Mouse (Mus musculus) hindbrain, embryonic 13.5 days (tissue): ENCODE measurements around the gene Mgat2. TPM values are rescaled to one million over a fixed set of nuclear protein-coding genes. Genes with fewer than 3 reads are reported as not detected.

ENCODE experiments used
- ATAC-seq: fragments of 200-750 bp; cut with Nextera tagmentation; 2 replicates; pipeline ENCODE4 v1.8.0; 2017; ENCODE audit warnings: moderate TSS enrichment; ENCODE audit not compliant: low FRiP score
- H3K27ac ChIP-seq: fragments of 300-500 bp; sonication (generic); 2 replicates; pipeline ENCODE4 v1.5.1; 2015; ENCODE audit warnings: inconsistent platforms, mild to moderate bottlenecking, moderate library complexity
- H3K27me3 ChIP-seq: fragments of 300-500 bp; sonication (generic); 2 replicates; pipeline ENCODE4 v1.6.1; 2015; ENCODE audit warnings: mild to moderate bottlenecking, inconsistent platforms
- H3K36me3 ChIP-seq: fragments of 300-500 bp; sonication (generic); 2 replicates; pipeline ENCODE4 v1.6.1; 2015; ENCODE audit warnings: mild to moderate bottlenecking, inconsistent platforms
- H3K4me1 ChIP-seq: fragments of 300-500 bp; sonication (generic); replicated peaks from 2 replicates; pipeline ENCODE4 v1.6.1; 2015; ENCODE audit warnings: inconsistent platforms
- H3K4me2 ChIP-seq: fragments of 300-500 bp; sonication (generic); 2 replicates; pipeline ENCODE4 v1.6.1; 2015; ENCODE audit warnings: inconsistent platforms, mild to moderate bottlenecking, moderate library complexity
- H3K4me3 ChIP-seq: fragments of 300-500 bp; sonication (generic); 2 replicates; pipeline ENCODE4 v1.5.1; 2015; ENCODE audit warnings: mild to moderate bottlenecking, inconsistent platforms
- H3K9ac ChIP-seq: fragments of 300-500 bp; sonication (generic); 2 replicates; pipeline ENCODE4 v1.6.1; 2015; ENCODE audit warnings: mild to moderate bottlenecking, inconsistent platforms
- H3K9me3 ChIP-seq: fragments of 300-500 bp; sonication (generic); 2 replicates; pipeline ENCODE4 v1.6.1; 2016; ENCODE audit warnings: inconsistent platforms
- WGBS: fragments of 180-500 bp; shearing (Covaris S2); methylation state at CpG from one replicate; pipeline ENCODE4 v1.1.7; 2015; 5-methylcytosine and 5-hydroxymethylcytosine counted together
- polyA plus RNA-seq: library from polyadenylated mRNA; unstranded; fragments of >200 nt; fragmentation: Nextera tagmentation; extraction: Ambion mirVana; gene quantifications from 2 replicates; pipeline ENCODE4 v1.2.1, GENCODE M21; 2015

Mgat2 gene
- polyA plus RNA-seq, 1 experiment from 2014 or later, result 34.1 TPM

DNA sequence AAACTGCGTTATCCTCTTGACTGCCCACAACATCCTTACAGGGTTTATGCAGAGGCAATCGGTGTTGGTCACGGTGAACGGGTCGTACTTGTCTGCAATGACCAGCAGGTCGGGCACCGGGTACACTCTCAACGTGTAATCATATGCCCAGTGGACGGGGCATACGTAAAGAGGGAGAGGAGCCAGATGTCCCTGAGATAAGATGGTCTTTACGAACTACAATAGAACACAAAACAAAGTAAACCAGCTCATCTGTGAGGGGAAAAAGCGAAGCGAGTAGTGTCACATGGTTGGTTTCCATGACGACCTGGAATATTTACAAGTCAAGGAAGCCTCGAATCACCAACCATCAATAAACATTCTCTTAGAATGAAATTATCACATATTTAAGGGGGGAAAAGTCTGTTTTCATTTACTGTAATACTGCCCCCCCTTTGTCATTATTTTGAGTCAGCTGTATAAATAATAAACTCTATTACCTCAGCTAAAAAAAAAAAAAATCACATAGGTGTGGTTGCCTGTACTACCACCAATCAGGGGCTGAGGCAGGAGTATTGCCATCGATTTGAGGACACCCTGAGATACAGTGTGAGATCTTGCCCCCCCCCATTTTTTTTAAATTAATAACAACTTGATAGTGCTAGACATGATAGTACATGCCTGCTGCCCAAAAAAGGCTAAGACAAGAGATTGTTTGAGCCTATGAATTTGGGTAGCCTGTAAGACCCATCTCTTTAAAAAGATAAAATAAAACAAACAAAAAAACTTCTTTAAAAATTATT, 20.3 kb downstream of the Mgat2 start, which contains the start of gene Gm49384:
Gene Gm49384, minus strand, starts transcription at position 216 of the 782 bp plus-strand sequence.
- Histone ChIP-seq H3K27ac (no peak within 1 kb of the TSS), H3K4me2 (peak within 1 kb of the TSS; percentile 30; the same call in 1 of the 2 replicates), H3K9ac (no peak within 1 kb of the TSS), H3K4me3 (0 out of 2 replicates have a peak within 1 kb of the TSS, but pooled peaks have one; percentile 9), H3K4me1 (peaks cover 6% of the 10 kb centered on the region), H3K27me3 (no peaks in the 10 kb centered on the region), H3K9me3 (no peaks in the 10 kb centered on the region), H3K36me3 (peaks cover 18% of the 10 kb centered on the region; the same call in 1 of the 2 replicates)
- ATAC-seq, result no peak
- 62% methylated on average over 16 of the region's 16 CpGs for WGBS

DNA sequence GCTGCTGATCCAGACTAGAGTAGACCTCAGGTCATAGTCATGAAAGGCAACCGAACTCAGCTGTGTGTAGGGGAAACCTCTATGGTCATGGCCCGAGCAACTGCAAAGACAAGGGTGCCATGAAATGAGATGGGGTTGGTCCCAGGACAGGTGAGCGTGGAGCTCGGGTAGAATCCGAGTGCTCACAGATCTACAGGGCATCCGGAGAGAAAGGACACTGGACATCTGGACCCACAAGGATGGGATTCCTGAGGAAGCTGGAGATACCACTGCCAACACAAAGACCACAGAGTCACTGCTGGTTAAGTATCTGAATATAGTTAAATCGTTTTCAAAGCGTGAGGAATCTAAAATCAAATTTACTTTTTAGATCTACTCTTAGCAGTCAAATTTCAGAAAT, 23.4 kb downstream of the Mgat2 start:
- Histone ChIP-seq H3K27ac (no peak overlapping the region), H3K9ac (no peak overlapping the region), H3K36me3 (peaks cover 2% of the 10 kb centered on the region; the same call in 1 of the 2 replicates), H3K4me1 (peaks cover 4% of the 10 kb centered on the region; the same call in 1 of the 2 replicates), H3K9me3 (no peaks in the 10 kb centered on the region), H3K27me3 (no peaks in the 10 kb centered on the region), H3K4me2 (no peak overlapping the region), H3K4me3 (no peak overlapping the region)
- ATAC-seq, result no peak
- WGBS, result 97% methylated on average over 8 of the region's 8 CpGs

DNA sequence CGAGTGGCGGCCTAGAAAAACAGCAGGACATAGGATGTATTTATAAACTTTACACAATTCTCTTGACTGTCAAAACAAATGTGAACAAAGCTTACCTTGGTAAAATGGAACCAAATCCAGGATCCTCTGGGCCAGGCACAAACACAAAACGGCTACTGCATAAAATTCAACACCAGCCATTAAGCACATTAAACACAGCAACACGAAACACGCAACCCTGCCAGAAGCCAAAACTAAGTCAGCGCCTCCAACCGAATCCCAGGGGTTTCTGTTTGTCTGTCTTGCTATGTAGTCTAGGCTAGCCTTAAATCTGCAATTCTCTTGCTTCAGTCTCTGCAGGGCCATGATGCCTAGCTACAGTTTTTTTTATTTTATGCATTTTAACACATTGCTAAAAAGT, 24.0 kb downstream of the Mgat2 start:
- no peak for ATAC-seq
- no peaks in the 10 kb centered on the region for H3K36me3 ChIP-seq
- H3K4me1 ChIP-seq, result peaks cover 4% of the 10 kb centered on the region; the same call in 1 of the 2 replicates
- H3K27me3 ChIP-seq, result no peaks in the 10 kb centered on the region
- H3K4me2 ChIP-seq, result no peak overlapping the region
- no peak overlapping the region for H3K4me3 ChIP-seq
- H3K9me3 ChIP-seq, result no peaks in the 10 kb centered on the region
- WGBS, result 94% methylated on average over 7 of the region's 7 CpGs
- no peak overlapping the region for H3K9ac ChIP-seq
- no peak overlapping the region for H3K27ac ChIP-seq

DNA sequence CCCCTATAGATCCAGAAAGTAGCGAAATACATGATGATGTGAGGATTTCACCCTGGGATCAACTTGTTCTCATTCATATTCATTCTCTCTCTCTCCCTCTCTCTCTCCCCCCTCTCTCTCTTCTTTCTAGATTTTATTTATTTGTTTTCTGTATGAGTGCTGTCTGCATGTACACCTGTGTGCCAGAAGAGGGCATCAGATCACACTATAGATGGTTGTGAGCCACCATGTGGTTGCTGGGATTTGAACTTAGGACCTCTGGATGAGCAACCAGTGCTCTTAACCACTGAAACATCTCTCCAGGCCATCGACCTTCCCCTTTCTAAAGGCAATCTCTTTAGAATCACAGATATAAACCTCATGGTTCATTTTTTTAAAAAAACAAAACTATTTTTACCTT, 24.6 kb downstream of the Mgat2 start:
- ATAC-seq, result no peak
- peaks cover 4% of the 10 kb centered on the region; the same call in 1 of the 2 replicates for H3K4me1 ChIP-seq
- H3K36me3 ChIP-seq, result no peaks in the 10 kb centered on the region
- H3K27ac ChIP-seq, result no peak overlapping the region
- 97% methylated on average over 2 of the region's 2 CpGs for WGBS
- no peaks in the 10 kb centered on the region for H3K9me3 ChIP-seq
- no peak overlapping the region for H3K9ac ChIP-seq
- H3K27me3 ChIP-seq, result no peaks in the 10 kb centered on the region
- H3K4me3 ChIP-seq, result no peak overlapping the region
- no peak overlapping the region for H3K4me2 ChIP-seq

DNA sequence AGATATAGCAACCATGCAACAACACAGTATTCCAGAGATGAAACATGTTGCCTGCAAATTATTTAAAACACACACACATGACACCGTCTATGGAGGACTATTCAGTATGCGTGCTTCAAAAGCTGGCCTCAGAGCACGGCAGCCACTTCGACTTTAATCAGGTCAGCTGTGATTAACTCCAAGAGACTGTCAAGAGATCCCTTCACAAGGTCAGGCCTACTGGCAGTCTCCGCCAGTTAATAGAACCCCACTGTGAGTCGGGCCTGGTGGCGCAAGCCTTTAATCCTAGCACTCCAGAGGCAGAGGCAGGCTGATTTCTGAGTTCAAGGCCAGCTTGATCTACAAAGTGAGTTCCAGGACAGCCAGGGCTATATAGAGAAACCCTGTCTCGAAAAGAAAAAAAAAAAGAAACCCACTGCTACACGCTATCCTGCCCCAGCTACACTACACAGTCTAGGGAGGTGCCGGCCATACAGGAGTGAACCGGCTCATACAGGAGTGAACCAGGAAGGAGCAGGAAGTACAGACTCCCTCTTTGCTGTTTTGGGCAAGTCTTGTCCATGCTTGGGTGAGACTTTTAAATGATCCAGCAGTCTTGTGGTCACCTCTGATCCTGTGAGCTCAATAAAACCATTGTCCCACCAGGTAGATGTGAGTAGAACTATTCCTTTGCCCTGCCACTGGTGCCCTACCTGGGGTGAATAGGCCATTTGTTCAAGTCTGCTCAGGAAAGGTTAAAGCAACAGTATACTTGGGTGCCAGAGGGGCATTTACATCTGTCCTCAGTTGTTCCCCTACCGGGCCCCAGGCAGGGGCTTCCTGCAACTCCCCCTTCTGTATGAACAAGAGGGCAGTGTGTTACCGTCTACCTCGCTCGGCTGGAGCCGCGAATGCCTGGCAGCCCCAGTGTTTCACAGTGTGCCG, 26.4 kb downstream of the Mgat2 start:
- no peak for ATAC-seq
- H3K36me3 ChIP-seq, result no peaks in the 10 kb centered on the region
- 89% methylated on average over 18 of the region's 18 CpGs for WGBS

DNA sequence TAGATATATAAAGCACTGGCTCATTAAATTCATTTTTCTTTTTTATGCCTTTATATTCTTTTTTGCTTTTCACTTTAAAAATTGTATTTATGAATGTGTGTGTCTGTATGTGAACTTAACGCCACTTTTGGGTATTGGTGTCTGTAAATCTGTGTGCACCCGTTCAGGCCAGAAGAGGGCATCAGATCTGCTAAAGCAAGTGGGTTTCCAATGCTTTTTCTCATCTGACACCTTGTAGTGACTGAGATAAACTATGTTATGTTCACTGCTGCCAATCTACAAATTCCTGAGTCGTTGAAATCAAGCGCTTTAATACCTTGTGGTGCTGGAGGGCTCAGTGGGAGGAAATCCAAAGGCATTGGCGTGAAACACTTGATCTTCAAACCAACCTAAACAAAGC, 27.1 kb downstream of the Mgat2 start:
- no peak overlapping the region for H3K4me2 ChIP-seq
- no peak overlapping the region for H3K4me3 ChIP-seq
- no peak for ATAC-seq
- H3K36me3 ChIP-seq, result no peaks in the 10 kb centered on the region
- H3K27ac ChIP-seq, result no peak overlapping the region
- no peak overlapping the region for H3K9ac ChIP-seq
- WGBS, result 88% methylated on average over 5 of the region's 5 CpGs
- no peaks in the 10 kb centered on the region for H3K4me1 ChIP-seq
- H3K9me3 ChIP-seq, result no peaks in the 10 kb centered on the region
- H3K27me3 ChIP-seq, result no peaks in the 10 kb centered on the region

More for the DNA sequence above, 26.4 kb downstream of the Mgat2 start:
- H3K27me3 ChIP-seq, result no peaks in the 10 kb centered on the region
- H3K4me2 ChIP-seq, result no peak overlapping the region
- no peak overlapping the region for H3K9ac ChIP-seq
- no peaks in the 10 kb centered on the region for H3K9me3 ChIP-seq
- H3K27ac ChIP-seq, result no peak overlapping the region
- no peak overlapping the region for H3K4me3 ChIP-seq
- no peaks in the 10 kb centered on the region for H3K4me1 ChIP-seq

DNA sequence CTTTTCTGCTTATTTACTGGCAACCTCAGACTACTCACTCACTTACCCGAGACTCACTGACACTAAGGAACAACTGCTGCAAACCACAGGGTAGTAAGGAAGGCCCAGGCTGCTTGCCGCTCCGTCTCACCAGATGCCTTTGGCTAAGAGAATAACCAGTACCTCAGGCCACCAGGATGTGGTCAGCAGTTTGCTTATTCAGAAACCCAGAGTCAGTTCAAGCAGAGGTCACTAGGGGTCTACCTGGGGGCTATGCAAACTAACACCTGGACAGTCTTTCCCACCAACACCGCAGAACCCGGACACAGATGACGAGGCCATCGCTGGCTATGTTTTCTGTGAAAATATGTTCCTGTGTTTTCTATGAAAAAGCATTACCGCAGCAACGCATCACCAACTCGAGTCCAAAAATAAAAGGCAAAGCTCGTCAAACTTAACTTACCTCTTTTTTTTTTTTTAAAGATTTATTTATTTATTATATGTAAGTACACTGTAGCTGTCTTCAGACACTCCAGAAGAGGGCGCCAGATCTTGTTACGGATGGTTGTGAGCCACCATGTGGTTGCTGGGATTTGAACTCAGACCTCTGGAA, 29.3 kb downstream of the Mgat2 start:
- ATAC-seq, result no peak
- H3K36me3 ChIP-seq, result no peaks in the 10 kb centered on the region
- 94% methylated on average over 13 of the region's 13 CpGs for WGBS

DNA sequence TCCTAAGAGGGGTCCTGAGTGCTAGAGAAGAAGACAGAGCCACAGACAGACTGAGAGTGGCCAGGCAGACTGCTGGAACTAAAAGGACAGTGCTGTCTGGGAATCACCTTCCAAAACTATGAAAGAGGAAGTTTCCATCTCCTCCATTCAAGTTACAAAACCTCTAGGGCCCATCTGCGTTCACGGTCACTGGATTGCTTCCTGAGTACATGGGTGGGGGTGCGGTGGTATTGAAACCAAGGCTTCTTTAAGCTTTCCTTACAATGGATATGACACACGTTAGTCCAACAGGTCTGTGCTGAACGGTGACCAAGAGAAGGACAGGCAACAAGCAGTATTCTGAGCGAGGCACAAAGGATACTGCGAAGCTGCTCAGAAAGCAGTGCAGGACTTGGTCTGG, 30.4 kb downstream of the Mgat2 start:
- no peaks in the 10 kb centered on the region for H3K36me3 ChIP-seq
- no peak overlapping the region for H3K27ac ChIP-seq
- no peak overlapping the region for H3K9ac ChIP-seq
- H3K27me3 ChIP-seq, result no peaks in the 10 kb centered on the region
- no peak overlapping the region for H3K4me2 ChIP-seq
- ATAC-seq, result no peak
- no peaks in the 10 kb centered on the region for H3K4me1 ChIP-seq
- 93% methylated on average over 7 of the region's 7 CpGs for WGBS
- no peaks in the 10 kb centered on the region for H3K9me3 ChIP-seq
- H3K4me3 ChIP-seq, result no peak overlapping the region

More for the DNA sequence above, 29.3 kb downstream of the Mgat2 start:
- no peak overlapping the region for H3K27ac ChIP-seq
- H3K9ac ChIP-seq, result no peak overlapping the region
- no peak overlapping the region for H3K4me2 ChIP-seq
- H3K4me3 ChIP-seq, result no peak overlapping the region
- H3K27me3 ChIP-seq, result no peaks in the 10 kb centered on the region
- H3K4me1 ChIP-seq, result no peaks in the 10 kb centered on the region
- H3K9me3 ChIP-seq, result no peaks in the 10 kb centered on the region

DNA sequence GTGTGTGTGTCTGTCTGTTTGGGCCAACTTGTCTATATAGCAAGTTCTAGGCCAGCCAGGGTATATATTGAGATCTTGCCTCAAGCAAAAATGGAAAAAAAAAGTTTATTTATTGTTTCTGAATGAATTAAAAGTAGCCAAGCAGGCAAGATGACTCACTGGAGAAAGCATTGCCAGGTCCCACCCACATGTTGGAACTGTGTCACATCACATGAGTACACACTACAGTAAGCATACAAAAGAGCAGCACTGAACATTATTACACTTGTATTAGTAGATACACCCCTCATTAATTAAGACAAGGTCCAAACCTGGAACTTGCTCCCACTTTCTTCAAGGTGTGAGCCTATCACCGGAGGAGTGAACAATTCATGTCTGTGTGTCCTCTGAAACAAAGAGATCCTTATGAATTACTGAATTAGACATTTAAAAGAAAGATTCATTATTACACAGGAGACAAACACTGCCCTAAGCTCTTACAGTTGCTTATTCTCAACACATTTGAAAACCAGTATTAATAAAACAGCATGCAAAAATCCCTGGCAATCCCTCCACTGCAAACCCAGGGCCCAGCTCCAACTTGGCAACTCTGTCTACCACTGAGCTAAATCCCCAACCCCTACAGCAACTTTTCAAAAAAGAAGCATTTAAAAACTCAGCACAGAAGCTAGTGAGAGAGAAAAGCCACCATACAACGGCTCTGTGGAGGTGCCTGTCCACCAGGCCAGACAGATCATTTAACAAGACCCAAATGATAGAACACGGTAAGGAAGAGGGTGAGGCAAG, 31.2 kb downstream of the Mgat2 start:
- no peaks in the 10 kb centered on the region for H3K36me3 ChIP-seq

DNA sequence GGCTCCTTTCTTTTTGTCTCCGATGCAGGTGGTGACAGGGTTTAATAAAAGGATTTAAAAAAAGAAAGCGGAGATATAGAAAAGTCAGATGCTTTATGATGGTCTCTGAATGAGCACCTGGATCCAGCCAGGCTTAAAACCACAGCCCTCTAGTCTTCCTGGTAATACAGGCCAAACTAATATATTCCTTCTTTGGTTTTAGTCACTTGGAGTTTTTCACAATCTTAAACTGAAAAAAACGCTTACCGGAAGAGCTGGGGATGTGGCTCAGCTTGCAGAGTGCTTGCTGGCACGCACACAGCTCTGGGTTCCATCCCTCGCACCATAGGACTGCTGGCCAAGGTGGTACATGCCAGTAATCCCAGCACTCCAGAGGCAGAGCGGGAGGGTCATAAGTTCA, 32.6 kb downstream of the Mgat2 start:
- ATAC-seq, result no peak
- H3K4me1 ChIP-seq, result no peaks in the 10 kb centered on the region
- no peaks in the 10 kb centered on the region for H3K9me3 ChIP-seq
- H3K27ac ChIP-seq, result no peak overlapping the region
- H3K27me3 ChIP-seq, result no peaks in the 10 kb centered on the region
- 95% methylated on average over 7 of the region's 7 CpGs for WGBS
- H3K9ac ChIP-seq, result no peak overlapping the region
- no peaks in the 10 kb centered on the region for H3K36me3 ChIP-seq
- no peak overlapping the region for H3K4me3 ChIP-seq
- H3K4me2 ChIP-seq, result no peak overlapping the region

More for the DNA sequence above, 31.2 kb downstream of the Mgat2 start:
- no peak overlapping the region for H3K9ac ChIP-seq
- no peak for ATAC-seq
- WGBS, result 92% methylated on average over 3 of the region's 3 CpGs
- H3K9me3 ChIP-seq, result no peaks in the 10 kb centered on the region
- no peaks in the 10 kb centered on the region for H3K4me1 ChIP-seq
- no peak overlapping the region for H3K4me3 ChIP-seq
- no peak overlapping the region for H3K27ac ChIP-seq
- no peak overlapping the region for H3K4me2 ChIP-seq
- no peaks in the 10 kb centered on the region for H3K27me3 ChIP-seq

DNA sequence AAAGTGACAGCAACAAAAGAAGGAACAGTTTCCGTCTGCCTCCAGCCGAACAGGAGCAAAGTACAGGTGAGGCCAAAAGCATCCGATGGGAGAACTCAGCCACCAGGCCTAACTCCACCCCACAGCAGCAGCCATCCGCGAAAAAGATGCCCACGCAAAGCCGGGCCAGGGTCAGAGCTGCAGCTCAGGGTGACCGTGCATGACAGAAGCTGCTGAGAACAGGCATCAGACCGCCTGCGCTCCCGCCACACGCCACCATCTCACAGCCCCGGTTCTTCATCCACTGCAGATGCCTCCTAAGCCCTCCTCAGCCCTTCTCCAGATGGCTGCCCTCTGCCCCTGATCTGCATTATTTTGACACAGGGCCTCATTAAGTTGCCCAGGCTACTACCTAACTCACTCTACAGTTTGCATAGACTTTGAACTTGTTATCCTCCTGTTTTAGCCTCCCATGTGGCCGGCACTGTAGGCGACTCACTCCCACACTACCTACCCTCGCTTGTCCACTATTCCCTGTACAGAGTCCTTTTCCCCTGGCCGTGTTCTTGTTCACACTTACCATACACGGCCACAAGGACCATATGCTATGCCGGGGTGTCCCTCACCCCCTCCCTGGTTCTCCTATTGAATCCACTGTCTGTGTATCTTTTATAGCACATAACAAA, 36.8 kb downstream of the Mgat2 start:
- 89% methylated on average over 19 of the region's 19 CpGs for WGBS
- Histone ChIP-seq H3K9ac (0 out of 2 replicates have a peak overlapping the region, but pooled peaks have one; percentile 29), H3K27ac (no peak overlapping the region), H3K4me2 (no peak overlapping the region), H3K27me3 (no peaks in the 10 kb centered on the region), H3K9me3 (no peaks in the 10 kb centered on the region), H3K4me1 (no peaks in the 10 kb centered on the region), H3K4me3 (no peak overlapping the region), H3K36me3 (no peaks in the 10 kb centered on the region)
- ATAC-seq, result no peak
